Mouse (Mus musculus) erythroblast, embryonic 14.5 days (primary cell): Measurements from ENCODE around the gene Ica1. TPM values are rescaled to one million over a fixed set of nuclear protein-coding genes. Genes with fewer than 3 reads are reported as not detected.

ENCODE experiments used
- H3K27me3 ChIP-seq: 2 replicates; pipeline ENCODE4 v1.6.1; 2012; ENCODE audit warnings: inconsistent platforms; ENCODE audit not compliant: control insufficient read depth
- H3K36me3 ChIP-seq: 2 replicates; pipeline ENCODE4 v1.6.1; 2012; ENCODE audit warnings: mild to moderate bottlenecking, inconsistent platforms; ENCODE audit not compliant: control insufficient read depth
- H3K4me1 ChIP-seq: 2 replicates; pipeline ENCODE4 v1.6.1; 2012; ENCODE audit warnings: inconsistent platforms; ENCODE audit not compliant: control insufficient read depth
- H3K4me3 ChIP-seq: replicated peaks from 2 replicates; pipeline ENCODE3; 2012; ENCODE audit warnings: moderate library complexity, mild to moderate bottlenecking, inconsistent platforms
- H3K9me3 ChIP-seq: 2 replicates; pipeline ENCODE4 v1.6.1; 2012; ENCODE audit warnings: low read length, inconsistent platforms, mixed read lengths; ENCODE audit not compliant: control insufficient read depth
- GATA1 ChIP-seq: IDR thresholded peaks from 2 replicates; pipeline ENCODE4 v1.6.1; 2012; ENCODE audit warnings: low read length, inconsistent platforms, mixed read lengths
- TAL1 ChIP-seq: IDR thresholded peaks from 3 replicates; pipeline ENCODE4 v1.6.1; 2012; ENCODE audit warnings: low read length, inconsistent platforms, mixed read lengths
- polyA plus RNA-seq: library from polyadenylated mRNA; stranded (reverse); fragments of >175 nt; gene quantifications from 2 replicates; pipeline ENCODE4 v1.2.3, GENCODE M21; 2012

The Ica1 gene
- polyA plus RNA-seq, 1 experiment, result 0.15 TPM

DNA sequence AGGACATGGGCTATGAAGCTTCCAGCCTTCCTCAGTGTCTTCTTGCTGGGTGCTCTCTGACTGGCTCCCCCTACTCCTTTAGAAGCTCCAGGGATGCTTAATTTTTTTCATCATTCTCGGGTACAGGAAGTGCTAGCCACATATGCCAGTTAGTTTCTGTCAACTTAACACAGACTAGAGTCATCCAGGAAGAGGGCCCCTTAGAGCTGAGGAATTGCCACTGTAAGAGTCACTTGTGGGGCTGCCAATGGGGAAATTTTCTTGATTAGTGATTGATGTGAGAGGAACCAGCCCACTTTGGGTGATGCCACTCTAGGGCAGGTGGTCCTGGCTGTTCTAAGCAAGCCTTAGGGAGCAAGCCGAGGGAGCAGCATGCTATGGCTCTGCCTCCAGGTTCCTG, 138.8 kb downstream of the Ica1 start:
- Histone ChIP-seq H3K9me3 (no peaks in the 10 kb centered on the region), H3K36me3 (no peaks in the 10 kb centered on the region), H3K27me3 (no peaks in the 10 kb centered on the region), H3K4me3 (no peak overlapping the region), H3K4me1 (peaks cover 2% of the 10 kb centered on the region)
- TF ChIP-seq TAL1, result no peak

GRCm38 (mm10) chr6:8638899-8639298, 139.4 kb downstream of the Ica1 start:
- no peaks in the 10 kb centered on the region for H3K9me3 ChIP-seq
- TF ChIP-seq GATA1, result no peak
- no peak for TF ChIP-seq TAL1
- no peaks in the 10 kb centered on the region for H3K36me3 ChIP-seq
- H3K4me1 ChIP-seq, result peaks cover 2% of the 10 kb centered on the region; the same call in 1 of the 2 replicates
- H3K27me3 ChIP-seq, result no peaks in the 10 kb centered on the region
- H3K4me3 ChIP-seq, result no peak overlapping the region

- H3K27me3 ChIP-seq, result no peaks in the 10 kb centered on the region
- H3K9me3 ChIP-seq, result no peaks in the 10 kb centered on the region
- H3K36me3 ChIP-seq, result no peaks in the 10 kb centered on the region
- H3K4me3 ChIP-seq, result no peak overlapping the region
- peaks cover 2% of the 10 kb centered on the region; the same call in 1 of the 2 replicates for H3K4me1 ChIP-seq
- TF ChIP-seq TAL1, result no peak
Observed at GRCm38 (mm10) chr6:8638122-8638521, 140.2 kb downstream of the Ica1 start.

GRCm38 (mm10) chr6:8632701-8633100, 145.6 kb downstream of the Ica1 start:
- Histone ChIP-seq H3K27me3 (no peaks in the 10 kb centered on the region; the same call in 1 of the 2 replicates), H3K4me3 (no peak overlapping the region)
- no peak for TF ChIP-seq GATA1
- TF ChIP-seq TAL1, result no peak

GRCm38 (mm10) chr6:8631986-8632632, 146.2 kb downstream of the Ica1 start:
- Histone ChIP-seq H3K36me3 (no peaks in the 10 kb centered on the region), H3K4me1 (peaks cover 11% of the 10 kb centered on the region), H3K9me3 (no peaks in the 10 kb centered on the region), H3K27me3 (no peaks in the 10 kb centered on the region; the same call in 1 of the 2 replicates), H3K4me3 (no peak overlapping the region)
- TF ChIP-seq GATA1, result no peak
- TF ChIP-seq TAL1, result no peak

More at GRCm38 (mm10) chr6:8632701-8633100, 145.6 kb downstream of the Ica1 start:
- Histone ChIP-seq H3K4me1 (peaks cover 11% of the 10 kb centered on the region), H3K36me3 (no peaks in the 10 kb centered on the region), H3K9me3 (no peaks in the 10 kb centered on the region)

DNA sequence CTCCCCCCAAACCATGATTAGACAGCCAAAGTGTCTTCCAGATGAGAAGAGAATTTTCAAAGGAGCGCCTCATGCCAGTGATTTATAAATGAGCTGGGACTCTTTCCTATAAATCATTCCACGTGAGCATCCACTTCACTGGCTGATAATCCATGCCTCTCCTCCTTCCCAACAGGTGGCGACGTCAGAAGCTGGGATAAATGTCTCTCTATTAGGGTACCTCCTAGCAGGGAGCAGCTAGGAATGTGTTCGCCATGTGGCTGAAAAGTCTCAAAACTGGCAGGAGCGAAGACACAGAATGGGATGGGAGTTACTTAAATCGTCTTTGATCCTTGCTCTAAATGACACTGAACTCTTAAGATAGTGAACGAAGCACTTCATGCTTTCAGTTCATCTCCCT, 146.9 kb downstream of the Ica1 start:
- Histone ChIP-seq H3K27me3 (no peaks in the 10 kb centered on the region; the same call in 1 of the 2 replicates), H3K4me1 (peaks cover 11% of the 10 kb centered on the region), H3K9me3 (no peaks in the 10 kb centered on the region), H3K4me3 (no peak overlapping the region), H3K36me3 (no peaks in the 10 kb centered on the region)
- no peak for TF ChIP-seq TAL1
- no peak for TF ChIP-seq GATA1

GRCm38 (mm10) chr6:8630531-8630930, 147.8 kb downstream of the Ica1 start:
- TF ChIP-seq GATA1 (no peak), TAL1 (no peak)
- Histone ChIP-seq H3K9me3 (no peaks in the 10 kb centered on the region), H3K27me3 (no peaks in the 10 kb centered on the region; the same call in 1 of the 2 replicates), H3K36me3 (no peaks in the 10 kb centered on the region), H3K4me1 (peaks cover 11% of the 10 kb centered on the region), H3K4me3 (no peak overlapping the region)

- TF ChIP-seq TAL1 (no peak), GATA1 (no peak)
- H3K4me1 ChIP-seq, result peaks cover 11% of the 10 kb centered on the region
- H3K4me3 ChIP-seq, result no peak overlapping the region
- H3K36me3 ChIP-seq, result no peaks in the 10 kb centered on the region
- no peaks in the 10 kb centered on the region for H3K9me3 ChIP-seq
- no peaks in the 10 kb centered on the region; the same call in 1 of the 2 replicates for H3K27me3 ChIP-seq
Observed at GRCm38 (mm10) chr6:8628715-8629267, 149.5 kb downstream of the Ica1 start.

DNA sequence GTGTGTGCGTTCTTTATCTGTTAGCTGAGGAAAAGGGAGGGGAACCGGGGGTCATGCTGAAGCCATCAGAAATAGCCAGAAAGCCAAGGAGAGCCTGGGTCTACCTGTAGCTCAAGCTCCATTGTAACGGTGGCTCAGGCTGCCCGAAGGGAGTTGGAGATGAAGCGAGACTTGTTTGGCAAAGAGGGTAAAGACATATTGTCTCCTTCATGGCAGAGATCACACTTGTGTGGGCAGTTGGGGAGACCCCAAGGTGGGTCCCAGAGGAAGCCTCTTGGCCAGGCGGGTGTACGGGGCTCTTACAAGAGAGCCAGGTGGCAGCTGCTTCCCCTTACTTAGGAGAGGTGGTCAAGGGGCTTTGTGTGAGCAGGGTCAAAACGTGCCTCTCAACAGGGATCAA, 150.1 kb downstream of the Ica1 start:
- Histone ChIP-seq H3K4me3 (no peak overlapping the region), H3K36me3 (no peaks in the 10 kb centered on the region), H3K4me1 (peaks cover 11% of the 10 kb centered on the region), H3K9me3 (no peaks in the 10 kb centered on the region), H3K27me3 (no peaks in the 10 kb centered on the region; the same call in 1 of the 2 replicates)
- TF ChIP-seq GATA1, result no peak
- no peak for TF ChIP-seq TAL1
